Mouse (Mus musculus): ENCODE data around the gene Mpzl1. TPM values are rescaled to one million over a fixed set of nuclear protein-coding genes. Genes with fewer than 3 reads are reported as not detected.

Gene Mpzl1
- polyA plus RNA-seq, 1 experiment from 2014 or later, result 236 TPM

- Histone ChIP-seq H3K27me3 (ENCODE audit: insufficient read depth, low read length) (no peaks in the 10 kb centered on the region), H3K9me3 (ENCODE audit: low read length) (no peaks in the 10 kb centered on the region), H3K4me3 (ENCODE audit: low read length) (no peak overlapping the region), H3K4me1 (ENCODE audit: insufficient read depth, low read length) (peaks cover 26% of the 10 kb centered on the region), H3K36me3 (ENCODE audit: insufficient read depth, low read length) (no peaks in the 10 kb centered on the region), H3K9ac (replicated peaks; ENCODE audit: low read length) (no peak overlapping the region), H3K27ac (ENCODE audit: low read length) (no peak overlapping the region), H3K4me2 (replicated peaks; ENCODE audit: low read depth, low read length) (no peak overlapping the region)
- WGBS, result 84% methylated on average over 9 of the region's 9 CpGs
- ATAC-seq (ENCODE audit: low FRiP score, low TSS enrichment), result no peak
Observed at GRCm38 (mm10) chr1:165672355-165672754, 38.0 kb upstream of the Mpzl1 start.

DNA sequence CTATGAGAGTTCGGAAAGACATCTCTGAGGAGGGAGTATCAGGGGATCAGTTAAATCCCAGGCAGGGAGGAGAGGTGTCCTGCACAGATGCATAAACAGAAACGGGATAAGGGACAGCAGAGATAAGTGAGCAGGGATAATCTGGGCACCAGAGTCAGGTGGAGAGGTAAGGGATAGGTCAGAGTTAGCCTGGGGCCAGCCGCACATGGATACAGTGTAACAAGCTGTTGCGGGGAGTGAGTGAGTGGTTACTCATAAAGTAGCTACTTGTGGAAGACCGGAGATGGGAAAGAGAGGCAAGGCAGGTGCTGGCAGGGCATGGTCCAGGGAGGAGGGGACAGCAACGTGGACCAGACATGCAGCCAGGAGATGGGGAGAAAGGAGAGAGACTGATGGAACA lies 35.7 kb upstream of the Mpzl1 start:
- Histone ChIP-seq H3K4me1 (ENCODE audit: insufficient read depth, low read length) (peaks cover 33% of the 10 kb centered on the region), H3K27me3 (ENCODE audit: insufficient read depth, low read length) (no peaks in the 10 kb centered on the region), H3K9ac (replicated peaks; ENCODE audit: low read length) (no peak overlapping the region), H3K36me3 (ENCODE audit: insufficient read depth, low read length) (no peaks in the 10 kb centered on the region), H3K9me3 (ENCODE audit: low read length) (no peaks in the 10 kb centered on the region), H3K27ac (ENCODE audit: low read length) (no peak overlapping the region), H3K4me3 (ENCODE audit: low read length) (no peak overlapping the region), H3K4me2 (replicated peaks; ENCODE audit: low read depth, low read length) (no peak overlapping the region)
- 49% methylated on average over 6 of the region's 6 CpGs for WGBS
- ATAC-seq (ENCODE audit: low FRiP score, low TSS enrichment), result no peak

DNA sequence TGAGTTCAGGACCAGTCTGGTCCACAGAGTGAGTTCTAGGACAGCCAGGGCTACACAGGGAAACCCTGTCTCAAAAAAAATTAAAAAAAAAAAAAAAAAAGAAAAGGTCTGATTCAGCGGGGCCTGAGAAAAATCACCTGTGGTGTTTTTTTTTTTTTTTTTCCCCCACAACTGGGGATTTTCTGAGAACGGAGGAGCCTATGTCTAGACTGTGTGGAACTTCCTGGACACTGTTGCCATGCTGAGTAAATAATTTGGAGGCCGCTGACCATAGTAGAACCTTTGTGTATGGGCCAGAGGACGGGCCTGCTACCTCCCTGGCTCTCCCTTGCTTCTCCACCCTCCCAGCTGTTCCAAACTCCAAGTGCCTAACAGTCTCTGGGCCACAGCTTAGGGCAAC lies 34.6 kb upstream of the Mpzl1 start:
- Histone ChIP-seq H3K9ac (replicated peaks; ENCODE audit: low read length) (no peak overlapping the region), H3K4me1 (ENCODE audit: insufficient read depth, low read length) (peaks cover 34% of the 10 kb centered on the region), H3K27ac (ENCODE audit: low read length) (no peak overlapping the region), H3K9me3 (ENCODE audit: low read length) (no peaks in the 10 kb centered on the region), H3K4me3 (ENCODE audit: low read length) (no peak overlapping the region), H3K27me3 (ENCODE audit: insufficient read depth, low read length) (no peaks in the 10 kb centered on the region), H3K36me3 (ENCODE audit: insufficient read depth, low read length) (no peaks in the 10 kb centered on the region), H3K4me2 (replicated peaks; ENCODE audit: low read depth, low read length) (no peak overlapping the region)
- 53% methylated on average over 4 of the region's 4 CpGs for WGBS
- no peak for ATAC-seq (ENCODE audit: low FRiP score, low TSS enrichment)

DNA sequence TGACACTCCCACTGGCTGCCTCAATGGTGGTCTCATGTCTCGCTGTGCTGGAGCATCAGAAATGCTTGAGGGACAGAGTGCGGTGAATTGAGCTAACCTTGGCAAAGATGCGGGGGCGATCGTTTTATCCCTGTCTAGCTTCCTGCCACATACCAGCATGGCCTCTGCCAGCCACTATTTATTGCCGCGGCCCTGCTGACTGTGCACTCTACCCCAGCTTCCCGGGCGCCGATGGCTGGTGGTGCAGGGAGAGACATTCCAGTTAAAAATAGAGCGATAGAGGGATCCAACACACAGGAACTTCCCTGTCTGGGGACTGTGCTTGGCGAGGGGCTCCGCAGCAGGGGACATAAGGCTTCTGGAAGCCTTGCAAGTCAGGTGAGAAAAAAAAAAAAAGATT lies 33.0 kb upstream of the Mpzl1 start:
- H3K27ac ChIP-seq (ENCODE audit: low read length), result no peak overlapping the region
- WGBS, result 36% methylated on average over 13 of the region's 13 CpGs
- no peak overlapping the region for H3K4me3 ChIP-seq (ENCODE audit: low read length)
- H3K27me3 ChIP-seq (ENCODE audit: insufficient read depth, low read length), result no peaks in the 10 kb centered on the region
- H3K36me3 ChIP-seq (ENCODE audit: insufficient read depth, low read length), result no peaks in the 10 kb centered on the region
- no peak overlapping the region for H3K9ac ChIP-seq (replicated peaks; ENCODE audit: low read length)
- no peaks in the 10 kb centered on the region for H3K9me3 ChIP-seq (ENCODE audit: low read length)
- H3K4me2 ChIP-seq (replicated peaks; ENCODE audit: low read depth, low read length), result no peak overlapping the region
- ATAC-seq (ENCODE audit: low FRiP score, low TSS enrichment), result 0 out of 2 replicates have a peak, but pooled peaks have one; percentile 28
- H3K4me1 ChIP-seq (ENCODE audit: insufficient read depth, low read length), result peaks cover 50% of the 10 kb centered on the region

GRCm38 (mm10) chr1:165666944-165667343 lies 32.6 kb upstream of the Mpzl1 start:
- Histone ChIP-seq H3K4me2 (replicated peaks; ENCODE audit: low read depth, low read length) (no peak overlapping the region), H3K4me3 (ENCODE audit: low read length) (no peak overlapping the region), H3K36me3 (ENCODE audit: insufficient read depth, low read length) (no peaks in the 10 kb centered on the region), H3K9ac (replicated peaks; ENCODE audit: low read length) (no peak overlapping the region), H3K9me3 (ENCODE audit: low read length) (no peaks in the 10 kb centered on the region), H3K27ac (ENCODE audit: low read length) (no peak overlapping the region), H3K27me3 (ENCODE audit: insufficient read depth, low read length) (no peaks in the 10 kb centered on the region), H3K4me1 (ENCODE audit: insufficient read depth, low read length) (peaks cover 51% of the 10 kb centered on the region)
- no peak for ATAC-seq (ENCODE audit: low FRiP score, low TSS enrichment)
- WGBS, result 86% methylated on average over 6 of the region's 6 CpGs

- Histone ChIP-seq H3K4me2 (replicated peaks; ENCODE audit: low read depth, low read length) (no peak overlapping the region), H3K36me3 (ENCODE audit: insufficient read depth, low read length) (no peaks in the 10 kb centered on the region), H3K4me3 (ENCODE audit: low read length) (no peak overlapping the region), H3K4me1 (ENCODE audit: insufficient read depth, low read length) (peaks cover 51% of the 10 kb centered on the region), H3K27me3 (ENCODE audit: insufficient read depth, low read length) (no peaks in the 10 kb centered on the region), H3K27ac (ENCODE audit: low read length) (no peak overlapping the region), H3K9me3 (ENCODE audit: low read length) (no peaks in the 10 kb centered on the region), H3K9ac (replicated peaks; ENCODE audit: low read length) (no peak overlapping the region)
- ATAC-seq (ENCODE audit: low FRiP score, low TSS enrichment), result no peak
- 52% methylated on average over 5 of the region's 5 CpGs for WGBS
Observed at GRCm38 (mm10) chr1:165665758-165666157, 31.4 kb upstream of the Mpzl1 start.

GRCm38 (mm10) chr1:165663277-165663676 lies 28.9 kb upstream of the Mpzl1 start:
- no peak for ATAC-seq (ENCODE audit: low FRiP score, low TSS enrichment)
- peak overlapping the region; percentile 60; the same call in 1 of the 2 replicates for H3K27ac ChIP-seq (ENCODE audit: low read length)
- peaks cover 2% of the 10 kb centered on the region; the same call in 1 of the 2 replicates for H3K36me3 ChIP-seq (ENCODE audit: insufficient read depth, low read length)
- no peak overlapping the region for H3K4me2 ChIP-seq (replicated peaks; ENCODE audit: low read depth, low read length)
- 71% methylated on average over 16 of the region's 16 CpGs for WGBS
- no peak overlapping the region for H3K4me3 ChIP-seq (ENCODE audit: low read length)
- H3K9me3 ChIP-seq (ENCODE audit: low read length), result no peaks in the 10 kb centered on the region
- peaks cover 32% of the 10 kb centered on the region for H3K4me1 ChIP-seq (ENCODE audit: insufficient read depth, low read length)
- H3K9ac ChIP-seq (replicated peaks; ENCODE audit: low read length), result no peak overlapping the region
- H3K27me3 ChIP-seq (ENCODE audit: insufficient read depth, low read length), result no peaks in the 10 kb centered on the region

- H3K4me1 ChIP-seq (ENCODE audit: insufficient read depth, low read length), result peaks cover 27% of the 10 kb centered on the region
- H3K27ac ChIP-seq (ENCODE audit: low read length), result peak overlapping the region; percentile 60; the same call in 1 of the 2 replicates
- H3K36me3 ChIP-seq (ENCODE audit: insufficient read depth, low read length), result peaks cover 9% of the 10 kb centered on the region
- 46% methylated on average over 15 of the region's 15 CpGs for WGBS
- no peak overlapping the region for H3K4me2 ChIP-seq (replicated peaks; ENCODE audit: low read depth, low read length)
- 0 out of 2 replicates have a peak, but pooled peaks have one; percentile 28 for ATAC-seq (ENCODE audit: low FRiP score, low TSS enrichment)
- no peaks in the 10 kb centered on the region for H3K27me3 ChIP-seq (ENCODE audit: insufficient read depth, low read length)
- H3K9me3 ChIP-seq (ENCODE audit: low read length), result no peaks in the 10 kb centered on the region
- H3K4me3 ChIP-seq (ENCODE audit: low read length), result no peak overlapping the region
- H3K9ac ChIP-seq (replicated peaks; ENCODE audit: low read length), result no peak overlapping the region
Observed at GRCm38 (mm10) chr1:165662426-165663192, 28.3 kb upstream of the Mpzl1 start.

DNA sequence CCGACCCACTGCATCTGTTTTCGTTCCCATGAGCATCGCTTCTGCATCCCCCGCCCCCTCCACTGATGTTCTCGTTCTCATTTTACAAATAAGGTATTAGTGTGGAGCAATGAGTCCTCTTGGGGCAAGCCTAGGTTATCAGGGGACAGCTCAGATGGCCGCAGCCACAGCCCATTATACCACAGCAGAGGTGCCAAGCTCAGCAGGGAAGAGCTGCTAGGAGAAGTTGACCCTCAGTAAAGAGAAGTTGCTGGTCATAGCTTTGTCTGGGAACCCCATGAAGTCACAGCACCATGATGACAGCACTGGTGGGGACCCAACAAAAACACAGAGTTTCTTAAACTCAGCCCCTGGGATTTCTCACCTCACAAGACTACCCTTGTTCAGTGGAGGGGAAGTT lies 27.4 kb upstream of the Mpzl1 start:
- H3K36me3 ChIP-seq (ENCODE audit: insufficient read depth, low read length), result peaks cover 14% of the 10 kb centered on the region
- WGBS, result 79% methylated on average over 6 of the region's 6 CpGs
- no peaks in the 10 kb centered on the region for H3K9me3 ChIP-seq (ENCODE audit: low read length)
- no peak overlapping the region for H3K9ac ChIP-seq (replicated peaks; ENCODE audit: low read length)
- no peaks in the 10 kb centered on the region for H3K27me3 ChIP-seq (ENCODE audit: insufficient read depth, low read length)
- no peak overlapping the region for H3K27ac ChIP-seq (ENCODE audit: low read length)
- H3K4me3 ChIP-seq (ENCODE audit: low read length), result no peak overlapping the region
- no peak overlapping the region for H3K4me2 ChIP-seq (replicated peaks; ENCODE audit: low read depth, low read length)
- no peak for ATAC-seq (ENCODE audit: low FRiP score, low TSS enrichment)
- peaks cover 25% of the 10 kb centered on the region for H3K4me1 ChIP-seq (ENCODE audit: insufficient read depth, low read length)

- ATAC-seq (ENCODE audit: low FRiP score, low TSS enrichment), result no peak
- Histone ChIP-seq H3K4me2 (replicated peaks; ENCODE audit: low read depth, low read length) (no peak overlapping the region), H3K9me3 (ENCODE audit: low read length) (no peaks in the 10 kb centered on the region), H3K9ac (replicated peaks; ENCODE audit: low read length) (no peak overlapping the region), H3K27me3 (ENCODE audit: insufficient read depth, low read length) (no peaks in the 10 kb centered on the region), H3K27ac (ENCODE audit: low read length) (no peak overlapping the region), H3K4me3 (ENCODE audit: low read length) (no peak overlapping the region), H3K4me1 (ENCODE audit: insufficient read depth, low read length) (peaks cover 25% of the 10 kb centered on the region), H3K36me3 (ENCODE audit: insufficient read depth, low read length) (peaks cover 19% of the 10 kb centered on the region)
- 59% methylated on average over 3 of the region's 3 CpGs for WGBS
Observed at GRCm38 (mm10) chr1:165661191-165661590, 26.9 kb upstream of the Mpzl1 start.
